Mouse (Mus musculus): ENCODE measurements around the gene Kat8. TPM values are rescaled to one million over a fixed set of nuclear protein-coding genes. Genes with fewer than 3 reads are reported as not detected.

Kat8 gene
- polyA plus RNA-seq, 1 experiment from 2014 or later: 58.3 TPM

DNA sequence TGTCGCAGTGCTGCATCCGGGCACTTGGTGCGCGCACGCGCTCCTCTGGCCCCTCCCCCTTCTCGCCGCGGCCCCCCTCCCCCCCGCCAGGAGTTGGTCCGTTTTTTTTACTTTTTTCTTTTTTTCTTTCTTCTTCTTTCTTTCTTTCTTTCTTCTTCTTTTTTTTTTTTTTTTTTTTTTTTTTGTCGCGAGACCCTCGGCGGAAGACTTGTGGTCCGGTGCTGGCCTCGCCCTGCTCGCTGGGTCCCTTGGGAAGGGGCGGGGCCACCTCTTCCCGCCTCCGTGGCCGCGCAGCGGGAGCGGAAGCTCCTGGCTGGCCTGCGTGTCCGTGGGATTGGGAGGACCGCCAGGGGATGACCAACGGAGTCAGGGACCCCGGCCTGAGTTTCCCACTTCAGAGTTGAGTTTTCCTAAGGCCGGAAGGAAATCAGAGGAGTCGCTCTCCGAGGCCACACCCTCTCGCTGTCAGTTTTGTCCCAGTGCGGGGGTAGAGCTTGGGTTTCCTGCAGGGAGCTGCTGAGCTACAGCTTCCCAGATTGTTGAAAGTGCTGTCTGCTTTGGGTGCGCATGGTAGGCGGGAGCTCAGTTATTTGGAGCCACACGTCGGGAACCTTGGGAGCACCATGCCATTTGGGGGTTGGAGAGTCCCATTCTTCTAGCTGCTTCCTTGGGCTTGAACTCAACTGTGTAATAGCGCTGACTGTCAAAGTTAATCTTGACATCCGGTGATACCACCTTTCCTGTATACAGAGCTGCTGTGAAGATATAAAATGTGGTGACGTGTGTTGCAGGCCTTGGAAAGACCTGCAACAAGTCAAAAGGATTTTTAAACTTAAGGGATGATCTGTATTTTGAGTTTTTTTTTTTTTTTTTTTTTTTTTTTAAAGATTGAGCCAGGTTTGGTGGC, 55.9 kb downstream of the Kat8 start:
- Histone ChIP-seq H3K36me3 (ENCODE audit: control insufficient read depth, insufficient read depth, low read length) (peaks cover 20% of the 10 kb centered on the region), H3K4me1 (replicated peaks; ENCODE audit: control insufficient read depth, insufficient read depth, low read length) (peaks cover 10% of the 10 kb centered on the region), H3K9me3 (ENCODE audit: control insufficient read depth, low read length) (no peaks in the 10 kb centered on the region), H3K4me3 (ENCODE audit: low read depth, low read length) (peak overlapping the region; percentile 93), H3K27me3 (ENCODE audit: control insufficient read depth, insufficient read depth, low read length) (no peaks in the 10 kb centered on the region), H3K9ac (ENCODE audit: low read length) (peak overlapping the region; percentile 100), H3K4me2 (ENCODE audit: low read depth, low read length, severe bottlenecking) (peak overlapping the region; percentile 72), H3K27ac (ENCODE audit: low read depth, low read length) (peak overlapping the region; percentile 94)
- ATAC-seq (replicated peaks; ENCODE audit: low FRiP score): no peak; the same call in 1 of the 2 replicates
- DNase-seq (ENCODE audit: low spot score): peak; percentile 88
- WGBS: 2% methylated on average over 38 of the region's 42 CpGs

DNA sequence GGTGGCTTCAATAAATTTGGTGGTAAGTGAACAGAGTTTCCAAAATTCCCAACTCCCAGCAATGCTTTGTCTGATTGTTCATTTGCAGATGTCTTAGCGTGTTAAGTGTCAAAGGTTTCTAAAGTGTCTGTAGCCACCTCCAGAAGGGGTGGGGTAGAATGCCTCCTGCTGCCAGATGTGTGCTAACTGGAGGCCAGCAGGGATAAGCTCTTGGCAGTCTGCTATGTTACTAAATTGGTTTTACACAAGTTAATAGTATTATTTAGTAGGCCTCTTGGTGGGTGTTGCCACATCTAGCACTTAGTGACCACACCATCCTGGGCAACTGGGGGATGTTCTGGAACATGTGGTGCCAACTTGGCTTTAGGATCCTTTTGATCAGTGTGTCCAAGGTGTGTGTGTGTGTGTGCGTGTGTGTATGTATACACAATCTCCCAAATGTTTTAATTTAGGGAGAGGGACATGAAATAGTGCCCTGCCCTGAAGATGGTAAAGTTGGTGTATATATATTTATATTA, 62.2 kb downstream of the Kat8 start:
- no peak for ATAC-seq (replicated peaks; ENCODE audit: low FRiP score)
- H3K9me3 ChIP-seq (ENCODE audit: control insufficient read depth, low read length): no peaks in the 10 kb centered on the region
- H3K4me3 ChIP-seq (ENCODE audit: low read depth, low read length): no peak overlapping the region
- DNase-seq (ENCODE audit: low spot score): no peak
- H3K27me3 ChIP-seq (ENCODE audit: control insufficient read depth, insufficient read depth, low read length): no peaks in the 10 kb centered on the region
- no peak overlapping the region for H3K9ac ChIP-seq (ENCODE audit: low read length)
- 86% methylated on average over 2 of the region's 2 CpGs for WGBS
- H3K36me3 ChIP-seq (ENCODE audit: control insufficient read depth, insufficient read depth, low read length): peaks cover 46% of the 10 kb centered on the region
- H3K4me2 ChIP-seq (ENCODE audit: low read depth, low read length, severe bottlenecking): no peak overlapping the region
- peaks cover 2% of the 10 kb centered on the region; the same call in 1 of the 2 replicates for H3K4me1 ChIP-seq (replicated peaks; ENCODE audit: control insufficient read depth, insufficient read depth, low read length)
- no peak overlapping the region for H3K27ac ChIP-seq (ENCODE audit: low read depth, low read length)

Other genes with a start within 250 kb of the Kat8 start
- gene Bcl7c, start 203.6 kb upstream of the Kat8 start, polyA plus RNA-seq (2014; fragmentation: Nextera tagmentation; extraction: Ambion mirVana): 59.5 and 65.8 TPM in 2 replicates
- 7.2 and 9.5 TPM in 2 replicates for gene Ctf1, start 199.8 kb upstream of the Kat8 start, polyA plus RNA-seq (2014; fragmentation: Nextera tagmentation; extraction: Ambion mirVana)
- 0.63 TPM in 1 of 2 replicates, not detected in the other for gene Ctf2, start 180.3 kb upstream of the Kat8 start, polyA plus RNA-seq (2014; fragmentation: Nextera tagmentation; extraction: Ambion mirVana)
- 7.9 and 9.7 TPM in 2 replicates for gene Fbxl19, start 168.0 kb upstream of the Kat8 start, polyA plus RNA-seq (2014; fragmentation: Nextera tagmentation; extraction: Ambion mirVana)
- gene Orai3, start 142.7 kb upstream of the Kat8 start, polyA plus RNA-seq (2014; fragmentation: Nextera tagmentation; extraction: Ambion mirVana): 6.6 and 7.1 TPM in 2 replicates
- gene Setd1a, start 135.8 kb upstream of the Kat8 start, polyA plus RNA-seq (2014; fragmentation: Nextera tagmentation; extraction: Ambion mirVana): 28.8 and 30.7 TPM in 2 replicates
- not detected in 2 replicates for gene Gm49388, start 126.9 kb upstream of the Kat8 start, polyA plus RNA-seq (2014; fragmentation: Nextera tagmentation; extraction: Ambion mirVana)
- 6.5 and 7.9 TPM in 2 replicates for gene Hsd3b7, start 111.9 kb upstream of the Kat8 start, polyA plus RNA-seq (2014; fragmentation: Nextera tagmentation; extraction: Ambion mirVana)
- gene Stx4a, start 88.2 kb upstream of the Kat8 start, polyA plus RNA-seq (2014; fragmentation: Nextera tagmentation; extraction: Ambion mirVana): 10.1 and 13.2 TPM in 2 replicates
- gene Stx1b, start 88.0 kb upstream of the Kat8 start, polyA plus RNA-seq (2014; fragmentation: Nextera tagmentation; extraction: Ambion mirVana): 11.1 and 13.0 TPM in 2 replicates
- gene Zfp646, start 36.3 kb upstream of the Kat8 start, polyA plus RNA-seq (2014; fragmentation: Nextera tagmentation; extraction: Ambion mirVana): 26.2 and 26.8 TPM in 2 replicates
- gene Zfp668, start 35.7 kb upstream of the Kat8 start, polyA plus RNA-seq (2014; fragmentation: Nextera tagmentation; extraction: Ambion mirVana): 32.6 and 32.9 TPM in 2 replicates
- gene Prss53, start 21.5 kb upstream of the Kat8 start, polyA plus RNA-seq (2014; fragmentation: Nextera tagmentation; extraction: Ambion mirVana): 0.56 and 0.91 TPM in 2 replicates
- not detected in 2 replicates for gene Gm21974, start 17.1 kb upstream of the Kat8 start, polyA plus RNA-seq (2014; fragmentation: Nextera tagmentation; extraction: Ambion mirVana)
- gene Vkorc1, start 16.9 kb upstream of the Kat8 start, polyA plus RNA-seq (2014; fragmentation: Nextera tagmentation; extraction: Ambion mirVana): 47.8 and 48.9 TPM in 2 replicates
- 102 and 139 TPM in 2 replicates for gene Bckdk, start 8.4 kb upstream of the Kat8 start, polyA plus RNA-seq (2014; fragmentation: Nextera tagmentation; extraction: Ambion mirVana)
- gene Prss8, start 17.6 kb downstream of the Kat8 start, polyA plus RNA-seq (2014; fragmentation: Nextera tagmentation; extraction: Ambion mirVana): 1.8 and 3.1 TPM in 2 replicates
- 10.4 and 10.7 TPM in 2 replicates for gene Prss36, start 34.2 kb downstream of the Kat8 start, polyA plus RNA-seq (2014; fragmentation: Nextera tagmentation; extraction: Ambion mirVana)
- gene Fus, start 54.9 kb downstream of the Kat8 start, polyA plus RNA-seq (2014; fragmentation: Nextera tagmentation; extraction: Ambion mirVana): 44.7 and 62.6 TPM in 2 replicates
- 4.2 and 7.0 TPM in 2 replicates for gene Pycard, start 81.4 kb downstream of the Kat8 start, polyA plus RNA-seq (2014; fragmentation: Nextera tagmentation; extraction: Ambion mirVana)
- gene Trim72, start 91.4 kb downstream of the Kat8 start, polyA plus RNA-seq (2014; fragmentation: Nextera tagmentation; extraction: Ambion mirVana): not detected in 2 replicates
- gene Itgam, start 150.1 kb downstream of the Kat8 start, polyA plus RNA-seq (2014; fragmentation: Nextera tagmentation; extraction: Ambion mirVana): 0.40 and 0.57 TPM in 2 replicates
- gene Gm49368, start 150.2 kb downstream of the Kat8 start, polyA plus RNA-seq (2014; fragmentation: Nextera tagmentation; extraction: Ambion mirVana): not detected in 2 replicates
- gene Itgax, start 217.0 kb downstream of the Kat8 start, polyA plus RNA-seq (2014; fragmentation: Nextera tagmentation; extraction: Ambion mirVana): not detected in 2 replicates
- gene Itgad, start 241.9 kb downstream of the Kat8 start, polyA plus RNA-seq (2014; fragmentation: Nextera tagmentation; extraction: Ambion mirVana): not detected in 2 replicates